ENCODE assay signal across 8 mouse cellular contexts in the genomic region with DNA sequence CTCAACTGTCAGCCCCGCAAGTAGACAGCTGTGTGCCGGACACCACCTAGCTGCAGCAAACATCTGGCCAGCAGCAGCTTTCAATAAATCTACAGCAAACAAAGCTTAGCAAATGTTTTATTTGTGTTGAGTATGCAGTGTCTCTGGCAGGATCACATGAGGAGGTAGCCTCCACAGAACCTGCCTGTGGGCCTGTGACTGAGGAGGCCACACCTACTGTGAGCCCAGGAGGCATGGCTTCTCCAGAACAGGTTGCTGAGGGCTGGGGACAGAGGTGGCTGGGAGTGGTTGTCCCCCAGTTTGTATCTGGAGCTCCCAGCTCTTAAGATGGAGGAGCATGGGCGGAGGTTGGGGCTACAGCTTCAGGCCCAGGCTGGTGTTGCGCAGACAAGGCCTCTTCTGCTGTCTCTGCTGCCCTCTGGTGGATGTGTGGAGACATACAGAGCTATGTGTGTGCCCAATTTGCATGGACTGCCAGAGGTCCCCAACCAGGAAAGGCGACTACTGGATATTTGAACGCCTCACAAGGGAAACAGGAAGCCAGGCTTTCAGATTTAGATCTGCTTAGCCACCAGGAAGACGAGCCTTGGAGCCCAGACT. TPM values are rescaled to one million over a fixed set of nuclear protein-coding genes. Genes with fewer than 3 reads are reported as not detected.
DNase-seq lines count a peak whose midpoint lies in the region; ATAC-seq and TF ChIP-seq lines count a peak whose summit lies in the region.

No protein-coding gene starts in this region.

- TF ChIP-seq CTCF in gastrocnemius, adult 2 months (IDR thresholded peaks at IDR 0.05): peak; percentile 85

- H3K27ac ChIP-seq in gastrocnemius, adult 2 months: peak overlapping the region; percentile 59

- no peak overlapping the region for H3K4me3 ChIP-seq in gastrocnemius, adult 2 months

- DNase-seq in ZHBTc4 (ENCODE audit: low read depth, low spot score): peak; percentile 94
- peak; percentile 80 to 82 for DNase-seq in cerebellum, postnatal 36 days
- DNase-seq in gastrocnemius, adult 2 months: peak; percentile 83
- peak; percentile 72 for DNase-seq in hindlimb bud, embryonic 11.5 days (ENCODE audit: extremely low spot score, low read depth, low spot score)
- DNase-seq in left cerebral cortex, postnatal 10 days (ENCODE audit: extremely low spot score in 1 of 2, low spot score in 2 of 2): peak; percentile 79 to 89
- peak; percentile 86 for DNase-seq in right cerebral cortex, postnatal 14 days
- DNase-seq in yolk sac, embryonic 10.5 days (ENCODE audit: low spot score): peak; percentile 81

- peak; percentile 90 for ATAC-seq in megakaryocyte-erythroid progenitor cell, adult 5-6 weeks (replicated peaks; ENCODE audit: low FRiP score, low TSS enrichment, poor library complexity, severe bottlenecking)

- intact Hi-C loops in gastrocnemius, adult 2 months (cut with DNase I): loop anchor here (2.0 to 10.0 kb wide), 4 partner anchors 24 to 114 kb away; partner anchors contain the start of genes Fam229a and Tssk3
- intact Hi-C loops in left cerebral cortex, postnatal 10 days (cut with DNase I): loop anchor here (5.0 kb wide), 1 partner anchor 111 kb away; no protein-coding TSS in a partner anchor

RNA-seq across cellular contexts. Expression of gene Dcdc2b, which starts 5.5 kb away (rescaled TPM):
- total RNA-seq in gastrocnemius, adult 2 months (2021): 1 to 10 TPM in 1 of 2 experiments, under 1 TPM in 1; 0.77 to 3.1 TPM
- 1 to 10 TPM; 3.0 to 3.2 TPM for total RNA-seq in left cerebral cortex, postnatal 10 days (2021)
- total RNA-seq in megakaryocyte-erythroid progenitor cell, adult 5-6 weeks (2014; fragmentation: Nextera tagmentation): not detected in 2 replicates
- 11.0 TPM in 1 of 2 replicates, not detected in the other for total RNA-seq in megakaryocyte-erythroid progenitor cell, adult 5-6 weeks (2017)

RNA-seq across cellular contexts. Expression of gene Tmem234, which starts 8.1 kb away (rescaled TPM):
- total RNA-seq in gastrocnemius, adult 2 months (2021): 10 to 100 TPM; 29.8 to 31.9 TPM
- 100 to 1,000 TPM; 110 TPM for total RNA-seq in left cerebral cortex, postnatal 10 days (2021)
- total RNA-seq in megakaryocyte-erythroid progenitor cell, adult 5-6 weeks (2014; fragmentation: Nextera tagmentation): 116 and 126 TPM in 2 replicates
- total RNA-seq in megakaryocyte-erythroid progenitor cell, adult 5-6 weeks (2017): 89.9 and 120 TPM in 2 replicates

RNA-seq across cellular contexts. Expression of gene Eif3i, which starts 8.1 kb away (rescaled TPM):
- 100 to 1,000 TPM; 134 to 137 TPM for total RNA-seq in gastrocnemius, adult 2 months (2021)
- 100 to 1,000 TPM; 141 to 151 TPM for total RNA-seq in left cerebral cortex, postnatal 10 days (2021)
- 425 and 431 TPM in 2 replicates for total RNA-seq in megakaryocyte-erythroid progenitor cell, adult 5-6 weeks (2014; fragmentation: Nextera tagmentation)
- 323 and 412 TPM in 2 replicates for total RNA-seq in megakaryocyte-erythroid progenitor cell, adult 5-6 weeks (2017)

RNA-seq across cellular contexts. Expression of gene Iqcc, which starts 10.4 kb away (rescaled TPM):
- 10 to 100 TPM in 1 of 2 experiments, 1 to 10 TPM in 1; 9.0 to 10.8 TPM for total RNA-seq in gastrocnemius, adult 2 months (2021)
- 10 to 100 TPM; 29.3 to 31.5 TPM for total RNA-seq in left cerebral cortex, postnatal 10 days (2021)
- total RNA-seq in megakaryocyte-erythroid progenitor cell, adult 5-6 weeks (2014; fragmentation: Nextera tagmentation): 26.8 and 31.8 TPM in 2 replicates
- 14.6 and 18.7 TPM in 2 replicates for total RNA-seq in megakaryocyte-erythroid progenitor cell, adult 5-6 weeks (2017)

RNA-seq across cellular contexts. Expression of gene Ccdc28b, which starts 15.2 kb away (rescaled TPM):
- 10 to 100 TPM; 31.1 to 38.4 TPM for total RNA-seq in gastrocnemius, adult 2 months (2021)
- 100 to 1,000 TPM; 123 to 130 TPM for total RNA-seq in left cerebral cortex, postnatal 10 days (2021)
- total RNA-seq in megakaryocyte-erythroid progenitor cell, adult 5-6 weeks (2014; fragmentation: Nextera tagmentation): 31.0 and 63.2 TPM in 2 replicates
- total RNA-seq in megakaryocyte-erythroid progenitor cell, adult 5-6 weeks (2017): 26.9 and 54.5 TPM in 2 replicates
